ENCODE assay signal across 16 mouse cellular contexts in the genomic region with DNA sequence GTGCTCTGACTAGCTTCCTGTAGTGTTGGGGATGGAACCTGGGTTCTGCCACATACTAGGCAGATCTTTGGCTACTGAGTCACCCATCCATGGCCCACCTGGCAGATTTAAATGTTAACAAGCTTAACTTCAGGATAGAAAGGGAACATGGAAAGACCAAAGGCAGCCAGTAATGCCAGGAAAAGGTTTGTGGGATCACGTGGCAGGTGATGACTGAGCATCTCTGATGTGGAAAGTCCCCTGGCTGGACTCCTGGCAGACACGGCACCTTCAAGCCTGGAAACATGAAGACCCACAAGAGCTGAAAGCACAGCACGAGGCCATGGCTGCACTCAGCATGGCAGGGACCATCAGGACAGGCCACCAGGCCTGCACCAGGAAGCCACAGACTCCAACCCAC. TPM values are rescaled to one million over a fixed set of nuclear protein-coding genes. Genes with fewer than 3 reads are reported as not detected.
DNase-seq lines count a peak whose midpoint lies in the region; ATAC-seq and TF ChIP-seq lines count a peak whose summit lies in the region.
"Had no signal": no experiment of that assay in that cellular context is flagged by ENCODE, and none has a peak within 500 bp of the region (broad histone marks: within the 10 kb centered on the region; RNA-seq: fewer than 3 reads in every experiment).

No protein-coding gene starts in this region.

- H3K4me1 ChIP-seq in midbrain, embryonic 11.5 days (ENCODE audit: control insufficient read depth, insufficient read depth, low read length): peaks cover 5% of the 10 kb centered on the region
- no peaks in the 10 kb centered on the region; the same call in 1 of the 2 replicates for H3K4me1 ChIP-seq in midbrain, embryonic 14.5 days (ENCODE audit: control insufficient read depth, insufficient read depth, low read length)

- H3ac ChIP-seq in myocyte (ENCODE audit: control insufficient read depth, insufficient read length): no peak overlapping the region

- DNase-seq in cerebellum, adult 9-11 months: peak; percentile 34
- DNase-seq in cerebellum, postnatal 14 days: no peak
- DNase-seq in gastrocnemius, adult 2 months: no peak
- DNase-seq in gastrocnemius, postnatal 14 days: no peak
- DNase-seq in midbrain, embryonic 11.5 days (ENCODE audit: low spot score, missing footprints): peak; percentile 53
- no peak for DNase-seq in midbrain, embryonic 14.5 days
- DNase-seq in adrenal gland, postnatal 4 days (ENCODE audit: low spot score in 2 of 2): no peak
- DNase-seq: cerebellum, adult 11-12 months; gastrocnemius, postnatal 25 days; heart, adult 11 months had no signal

- peak overlapping the region; percentile 55 for H3K27ac ChIP-seq in gastrocnemius, adult 2 months
- no peak overlapping the region for H3K27ac ChIP-seq in midbrain, embryonic 11.5 days (ENCODE audit: low read depth, low read length)
- no peak overlapping the region for H3K27ac ChIP-seq in midbrain, embryonic 14.5 days (replicated peaks; ENCODE audit: low read depth, low read length)
- H3K27ac ChIP-seq: embryonic facial prominence, embryonic 10.5 days; heart, embryonic 13.5 days; hindbrain, embryonic 15.5 days had no signal

- intact Hi-C loops in gastrocnemius, adult 2 months (cut with DNase I): loop anchor here (2.0 to 10.0 kb wide), 3 partner anchors 31 to 363 kb away; a partner anchor contains a TSS
- intact Hi-C loops in gastrocnemius, postnatal 14 days (cut with DNase I; ENCODE audit: low total_unique reads): loop anchor here (2.0 kb wide), 1 partner anchor 193 kb away; no protein-coding TSS in a partner anchor

- ATAC-seq in midbrain, embryonic 11.5 days (ENCODE audit: low FRiP score): no peak
- ATAC-seq in midbrain, embryonic 14.5 days (ENCODE audit: low FRiP score, low TSS enrichment): no peak
- ATAC-seq: intestine, postnatal 0 days had no signal

- H3K9ac ChIP-seq in midbrain, embryonic 11.5 days (ENCODE audit: low read length): no peak overlapping the region
- H3K9ac ChIP-seq in midbrain, embryonic 14.5 days (replicated peaks; ENCODE audit: low read length): no peak overlapping the region
- H3K9ac ChIP-seq: heart, embryonic 13.5 days; hindbrain, embryonic 15.5 days had no signal

- no peaks in the 10 kb centered on the region for H3K36me3 ChIP-seq in midbrain, embryonic 11.5 days (ENCODE audit: control insufficient read depth, insufficient read depth, low read length)
- no peaks in the 10 kb centered on the region for H3K36me3 ChIP-seq in midbrain, embryonic 14.5 days (ENCODE audit: control insufficient read depth, insufficient read depth, low read length)
- no peaks in the 10 kb centered on the region for H3K36me3 ChIP-seq in myocyte (ENCODE audit: control insufficient read depth, insufficient read depth)
- H3K36me3 ChIP-seq: embryonic facial prominence, embryonic 10.5 days; heart, embryonic 13.5 days; hindbrain, embryonic 15.5 days had no signal

- no peak for TF ChIP-seq CTCF in gastrocnemius, adult 2 months (IDR thresholded peaks at IDR 0.05)

- H3K9me3 ChIP-seq in midbrain, embryonic 11.5 days (ENCODE audit: control insufficient read depth, low read length): no peaks in the 10 kb centered on the region
- H3K9me3 ChIP-seq in midbrain, embryonic 14.5 days (ENCODE audit: control insufficient read depth, low read length): no peaks in the 10 kb centered on the region
- H3K9me3 ChIP-seq: embryonic facial prominence, embryonic 10.5 days; G1E; heart, embryonic 13.5 days; hindbrain, embryonic 15.5 days had no signal

- 88% methylated on average over 3 of the region's 3 CpGs for WGBS in midbrain, embryonic 11.5 days
- 85% methylated on average over 3 of the region's 3 CpGs for WGBS in midbrain, embryonic 14.5 days

- no peaks in the 10 kb centered on the region for H3K79me2 ChIP-seq in myocyte (ENCODE audit: control insufficient read depth, insufficient read depth)

- no peak overlapping the region for H3K4me2 ChIP-seq in midbrain, embryonic 11.5 days
- H3K4me2 ChIP-seq in midbrain, embryonic 14.5 days (ENCODE audit: low read length): no peak overlapping the region
- no peak overlapping the region for H3K4me2 ChIP-seq in myocyte (ENCODE audit: low read depth)
- H3K4me2 ChIP-seq: heart, embryonic 13.5 days; hindbrain, embryonic 15.5 days had no signal

- no peaks in the 10 kb centered on the region for H3K27me3 ChIP-seq in midbrain, embryonic 11.5 days (ENCODE audit: control insufficient read depth, insufficient read depth, low read length)
- no peaks in the 10 kb centered on the region for H3K27me3 ChIP-seq in midbrain, embryonic 14.5 days (ENCODE audit: control insufficient read depth, insufficient read depth, low read length)
- no peaks in the 10 kb centered on the region for H3K27me3 ChIP-seq in myocyte (ENCODE audit: control insufficient read depth, insufficient read depth, insufficient read length)
- H3K27me3 ChIP-seq: heart, embryonic 13.5 days; hindbrain, embryonic 15.5 days had no signal

- no peak for TF ChIP-seq POLR2A in myocyte (IDR thresholded peaks at IDR 0.05; ENCODE audit: insufficient read length, low read depth)

- H3K4me3 ChIP-seq in gastrocnemius, adult 2 months: no peak overlapping the region
- H3K4me3 ChIP-seq in midbrain, embryonic 11.5 days (ENCODE audit: low read depth, low read length): no peak overlapping the region
- no peak overlapping the region for H3K4me3 ChIP-seq in midbrain, embryonic 14.5 days (replicated peaks; ENCODE audit: low read depth, low read length)
- H3K4me3 ChIP-seq in myocyte: no peak overlapping the region
- H3K4me3 ChIP-seq: embryonic facial prominence, embryonic 10.5 days; heart, embryonic 13.5 days; hindbrain, embryonic 15.5 days had no signal

TF ChIP-seq in myocyte, 11 proteins besides CTCF, POLR2A, EP300 and RAD21:
- TF ChIP-seq REST (IDR thresholded peaks at IDR 0.05; ENCODE audit: insufficient read depth, insufficient read length): no peak
- peak; percentile 14 for TF ChIP-seq USF1 (IDR thresholded peaks at IDR 0.05; ENCODE audit: low read depth)

RNA-seq across cellular contexts. Expression of a gene that starts 23.0 kb away (rescaled TPM):
- 1 to 10 TPM; 2.5 to 3.1 TPM for total RNA-seq in gastrocnemius, adult 2 months (2021)
- 1 to 10 TPM; 2.7 to 3.3 TPM for total RNA-seq in gastrocnemius, postnatal 14 days (2021)
- polyA plus RNA-seq in midbrain, embryonic 11.5 days (2014; fragmentation: Nextera tagmentation; extraction: Ambion mirVana): 13.5 and 13.8 TPM in 2 replicates
- 41.1 and 58.8 TPM in 2 replicates for polyA plus RNA-seq in midbrain, embryonic 14.5 days (2014; fragmentation: Nextera tagmentation; extraction: Ambion mirVana)
- 1.3 TPM for polyA plus RNA-seq in myocyte (2012; fragmentation: generic; extraction: Trizol)
- 10 to 100 TPM in 1 of 2 experiments, 1 to 10 TPM in 1; 7.6 to 10.1 TPM for total RNA-seq in adrenal gland, postnatal 4 days (2021)

Comparison
In these comparisons a context has a peak if more than half of its experiments do, and no peak if none do; other contexts are left out.
1. DNase-seq: peak in cerebellum, adult 9-11 months (single experiment) and midbrain, embryonic 11.5 days (single experiment); none in cerebellum, postnatal 14 days (0 of 2), gastrocnemius, adult 2 months (single experiment), gastrocnemius, postnatal 14 days (single experiment), midbrain, embryonic 14.5 days (single experiment) and adrenal gland, postnatal 4 days (0 of 2).